ENCODE assay signal across 11 mouse cellular contexts in genomic region chr3:21892864-21893404, GRCm38 (mm10).
A peak's percentile ranks its signal among the peaks of the same experiment; 100 is the strongest.
DNase-seq lines count a peak whose midpoint lies in the region; ATAC-seq and TF ChIP-seq lines count a peak whose summit lies in the region.
"Had no signal": no experiment of that assay in that cellular context is flagged by ENCODE, and none has a peak within 500 bp of the region (broad histone marks: within the 10 kb centered on the region; RNA-seq: fewer than 3 reads in every experiment).

No protein-coding gene starts in this region.

- H3K9me3 ChIP-seq in kidney, embryonic 16.5 days (ENCODE audit: low read length), result no peaks in the 10 kb centered on the region
- H3K9me3 ChIP-seq: heart, embryonic 13.5 days; limb, embryonic 13.5 days had no signal

- H3K36me3 ChIP-seq in kidney, embryonic 16.5 days (ENCODE audit: insufficient read depth, low read length), result no peaks in the 10 kb centered on the region
- no peaks in the 10 kb centered on the region for H3K36me3 ChIP-seq in heart, adult 2 months (ENCODE audit: control insufficient read depth, insufficient read depth, low read length)
- H3K36me3 ChIP-seq: heart, embryonic 13.5 days; limb, embryonic 13.5 days had no signal

- intact Hi-C loops in left cerebral cortex, adult 2 months (cut with DNase I), result loop anchor here (2.0 kb wide), 2 partner anchors 44 to 184 kb away; partner anchors contain the start of gene Tbl1xr1
- intact Hi-C loops in heart, adult 2 months (cut with DNase I), result no loop called here

- no peak for TF ChIP-seq POLR2A in heart, adult 2 months (IDR thresholded peaks at IDR 0.05; ENCODE audit: insufficient read depth, low read depth, low read length)

- peak; percentile 62 for ATAC-seq in kidney, embryonic 16.5 days (ENCODE audit: low FRiP score, low TSS enrichment)
- peak; percentile 99 for ATAC-seq in frontal cortex, adult (ENCODE audit: low TSS enrichment)

- H3K27ac ChIP-seq in kidney, embryonic 16.5 days (ENCODE audit: low read length), result no peak overlapping the region
- H3K27ac ChIP-seq in left cerebral cortex, adult 2 months, result peak overlapping the region; percentile 20; the same call in 1 of the 2 replicates
- H3K27ac ChIP-seq in heart, adult 2 months, result no peak overlapping the region
- H3K27ac ChIP-seq: heart, embryonic 13.5 days; limb, embryonic 13.5 days had no signal

- no peak overlapping the region for H3K4me3 ChIP-seq in kidney, embryonic 16.5 days (ENCODE audit: low read length)
- H3K4me3 ChIP-seq in left cerebral cortex, adult 2 months, result no peak overlapping the region
- no peak overlapping the region for H3K4me3 ChIP-seq in heart, adult 2 months
- H3K4me3 ChIP-seq: heart, embryonic 13.5 days; limb, embryonic 13.5 days had no signal

- H3K9ac ChIP-seq in kidney, embryonic 16.5 days (replicated peaks; ENCODE audit: low read length), result no peak overlapping the region
- H3K9ac ChIP-seq in heart, adult 2 months (ENCODE audit: low read depth, low read length), result no peak overlapping the region
- H3K9ac ChIP-seq: heart, embryonic 13.5 days; limb, embryonic 13.5 days had no signal

- WGBS in kidney, embryonic 16.5 days, result 25% methylated on average over 8 of the region's 8 CpGs
- 79% methylated on average over 8 of the region's 8 CpGs for WGBS in heart, adult 2 months

- no peaks in the 10 kb centered on the region for H3K79me2 ChIP-seq in heart, adult 2 months (replicated peaks; ENCODE audit: control insufficient read depth, insufficient read depth, low read length)

- no peaks in the 10 kb centered on the region for H3K27me3 ChIP-seq in kidney, embryonic 16.5 days (ENCODE audit: insufficient read depth, low read length)
- H3K27me3 ChIP-seq in heart, adult 2 months (ENCODE audit: control insufficient read depth, insufficient read depth, low read length), result no peaks in the 10 kb centered on the region
- H3K27me3 ChIP-seq: heart, embryonic 13.5 days; limb, embryonic 13.5 days had no signal

- no peak for DNase-seq in kidney, postnatal 14 days
- DNase-seq in left cerebral cortex, adult 2 months (ENCODE audit: extremely low spot score in 1 of 2, low spot score in 2 of 2), result peak; percentile 21 to 33
- peak; percentile 38 to 76 for DNase-seq in right cerebral cortex, postnatal 10 days (ENCODE audit: low spot score in 2 of 2)
- DNase-seq in heart, adult 2 months, result no peak
- DNase-seq in thymus, postnatal 25 days, result no peak
- DNase-seq in lung, postnatal 4 days, result no peak
- DNase-seq: cerebellum, adult 8-10 months had no signal

- no peak overlapping the region for H3K4me2 ChIP-seq in kidney, embryonic 16.5 days (replicated peaks; ENCODE audit: low read depth, low read length)
- H3K4me2 ChIP-seq: heart, embryonic 13.5 days; limb, embryonic 13.5 days had no signal

- no peak for TF ChIP-seq EP300 in heart, adult 2 months (IDR thresholded peaks at IDR 0.05; ENCODE audit: insufficient read depth, low read depth, low read length)

- H3K4me1 ChIP-seq in kidney, embryonic 16.5 days (ENCODE audit: insufficient read depth, low read length), result peaks cover 10% of the 10 kb centered on the region
- no peaks in the 10 kb centered on the region for H3K4me1 ChIP-seq in heart, adult 2 months (ENCODE audit: control insufficient read depth, insufficient read depth, low read length)

- no peak for TF ChIP-seq CTCF in left cerebral cortex, adult 2 months (IDR thresholded peaks at IDR 0.05)
- TF ChIP-seq CTCF in heart, adult 2 months (IDR thresholded peaks at IDR 0.05), result no peak

Comparison
In these comparisons a context has a peak if more than half of its experiments do, and no peak if none do; other contexts are left out.
1. DNase-seq: peak in left cerebral cortex, adult 2 months (2 of 2) and right cerebral cortex, postnatal 10 days (2 of 2); none in kidney, postnatal 14 days (single experiment), heart, adult 2 months (0 of 2), thymus, postnatal 25 days (single experiment) and lung, postnatal 4 days (0 of 2).